Comparison of ENCODE assay signal across 8 mouse cellular contexts in genomic region chr2:170344502-170345409, GRCm38 (mm10).
DNase-seq lines count a peak whose midpoint lies in the region; ATAC-seq lines count a peak whose summit lies in the region.

No protein-coding gene starts in this region.

- H3K4me2 ChIP-seq in liver, embryonic 12.5 days: peak overlapping the region; percentile 11; the same call in 1 of the 2 replicates
- no peak overlapping the region for H3K4me2 ChIP-seq in liver, embryonic 11.5 days
- peak overlapping the region; percentile 39 for H3K4me2 ChIP-seq in limb, embryonic 13.5 days (replicated peaks)
- peak overlapping the region; percentile 24 for H3K4me2 ChIP-seq in stomach, embryonic 15.5 days

- no peak for ATAC-seq in liver, embryonic 12.5 days
- no peak for ATAC-seq in liver, embryonic 11.5 days (replicated peaks; ENCODE audit: low FRiP score)
- ATAC-seq in limb, embryonic 13.5 days (ENCODE audit: low FRiP score, low read depth): peak; percentile 6; the same call in 1 of the 2 replicates
- no peak; the same call in 1 of the 2 replicates for ATAC-seq in stomach, embryonic 15.5 days (ENCODE audit: insufficient read depth, low FRiP score, low read depth)

- H3K27ac ChIP-seq in liver, embryonic 12.5 days: peak overlapping the region; percentile 36; the same call in 1 of the 2 replicates
- H3K27ac ChIP-seq in liver, embryonic 11.5 days (ENCODE audit: low read depth, low read length): no peak overlapping the region
- peak overlapping the region; percentile 86 for H3K27ac ChIP-seq in hindbrain, embryonic 10.5 days
- peak overlapping the region; percentile 89 for H3K27ac ChIP-seq in limb, embryonic 13.5 days
- peak overlapping the region; percentile 87 for H3K27ac ChIP-seq in stomach, embryonic 15.5 days

- H3K27me3 ChIP-seq in liver, embryonic 12.5 days (replicated peaks): peaks cover 6% of the 10 kb centered on the region; the same call in 1 of the 2 replicates
- H3K27me3 ChIP-seq in liver, embryonic 11.5 days (replicated peaks; ENCODE audit: control insufficient read depth, insufficient read depth, low read length): no peaks in the 10 kb centered on the region
- no peaks in the 10 kb centered on the region for H3K27me3 ChIP-seq in hindbrain, embryonic 10.5 days (ENCODE audit: insufficient read depth, poor library complexity, severe bottlenecking)
- no peaks in the 10 kb centered on the region for H3K27me3 ChIP-seq in limb, embryonic 13.5 days
- H3K27me3 ChIP-seq in stomach, embryonic 15.5 days (replicated peaks): no peaks in the 10 kb centered on the region

- H3K9ac ChIP-seq in liver, embryonic 12.5 days: no peak overlapping the region
- H3K9ac ChIP-seq in liver, embryonic 11.5 days (ENCODE audit: low read depth, low read length): no peak overlapping the region
- peak overlapping the region; percentile 8; the same call in 1 of the 2 replicates for H3K9ac ChIP-seq in limb, embryonic 13.5 days
- no peak overlapping the region for H3K9ac ChIP-seq in stomach, embryonic 15.5 days

- intact Hi-C loops in left cerebral cortex, postnatal 36 days (cut with DNase I): loop anchor here (5.0 to 10.0 kb wide), 2 partner anchors 127 to 1360 kb away; no protein-coding TSS in a partner anchor

- WGBS in liver, embryonic 12.5 days (ENCODE audit: insufficient replicate concordance): 33% methylated on average over 18 of the region's 18 CpGs
- WGBS in liver, embryonic 11.5 days: 28% methylated on average over 18 of the region's 18 CpGs
- WGBS in hindbrain, embryonic 10.5 days: 16% methylated on average over 18 of the region's 18 CpGs
- 6% methylated on average over 14 of the region's 18 CpGs for WGBS in limb, embryonic 13.5 days
- WGBS in stomach, embryonic 15.5 days: 14% methylated on average over 17 of the region's 18 CpGs

- no peaks in the 10 kb centered on the region for H3K36me3 ChIP-seq in liver, embryonic 12.5 days
- no peaks in the 10 kb centered on the region for H3K36me3 ChIP-seq in liver, embryonic 11.5 days (ENCODE audit: control insufficient read depth, insufficient read depth, low read length)
- no peaks in the 10 kb centered on the region for H3K36me3 ChIP-seq in hindbrain, embryonic 10.5 days
- H3K36me3 ChIP-seq in limb, embryonic 13.5 days: no peaks in the 10 kb centered on the region
- no peaks in the 10 kb centered on the region for H3K36me3 ChIP-seq in stomach, embryonic 15.5 days

- peaks cover 25% of the 10 kb centered on the region for H3K4me1 ChIP-seq in liver, embryonic 12.5 days
- H3K4me1 ChIP-seq in liver, embryonic 11.5 days (replicated peaks; ENCODE audit: control insufficient read depth, insufficient read depth, low read length): peaks cover 20% of the 10 kb centered on the region
- H3K4me1 ChIP-seq in hindbrain, embryonic 10.5 days (replicated peaks): peaks cover 35% of the 10 kb centered on the region
- H3K4me1 ChIP-seq in limb, embryonic 13.5 days: peaks cover 48% of the 10 kb centered on the region
- peaks cover 24% of the 10 kb centered on the region for H3K4me1 ChIP-seq in stomach, embryonic 15.5 days

- no peaks in the 10 kb centered on the region for H3K9me3 ChIP-seq in liver, embryonic 12.5 days (replicated peaks)
- H3K9me3 ChIP-seq in liver, embryonic 11.5 days (ENCODE audit: control insufficient read depth, low read length): no peaks in the 10 kb centered on the region
- H3K9me3 ChIP-seq in hindbrain, embryonic 10.5 days: no peaks in the 10 kb centered on the region
- H3K9me3 ChIP-seq in limb, embryonic 13.5 days: no peaks in the 10 kb centered on the region
- no peaks in the 10 kb centered on the region for H3K9me3 ChIP-seq in stomach, embryonic 15.5 days

- H3K4me3 ChIP-seq in liver, embryonic 12.5 days: no peak overlapping the region
- no peak overlapping the region for H3K4me3 ChIP-seq in liver, embryonic 11.5 days (ENCODE audit: low read depth, low read length)
- no peak overlapping the region; the same call in 1 of the 2 replicates for H3K4me3 ChIP-seq in hindbrain, embryonic 10.5 days
- H3K4me3 ChIP-seq in limb, embryonic 13.5 days: no peak overlapping the region
- H3K4me3 ChIP-seq in stomach, embryonic 15.5 days (replicated peaks): no peak overlapping the region

- no peak for DNase-seq in liver, embryonic 11.5 days (ENCODE audit: low spot score)
- DNase-seq in hindbrain, embryonic 10.5 days (ENCODE audit: low spot score): peak; percentile 37
- DNase-seq in left cerebral cortex, postnatal 36 days (ENCODE audit: low spot score in 2 of 2): no peak
- no peak for DNase-seq in urinary bladder, postnatal 36 days (ENCODE audit: low spot score in 2 of 2)
- no peak for DNase-seq in gastrocnemius, adult 18-20 months (ENCODE audit: low spot score)
